Mouse (Mus musculus): ENCODE data around the gene Cypt14.
"Not testable (repeated sequence)": the region's sequence is repeated elsewhere in the genome, so short reads cannot be mapped to it uniquely, and the experiment has no call there.

The Cypt14 gene

GRCm38 (mm10) chrX:39863504-39863903 lies at the start of gene Cypt14:
Cypt14 (minus strand) TSS chrX:39863604.
- DNase-seq, result not testable (repeated sequence)
